Mouse (Mus musculus): ENCODE results near the gene Gm17655. TPM values are rescaled to one million over a fixed set of nuclear protein-coding genes. Genes with fewer than 3 reads are reported as not detected.
"Not testable (repeated sequence)": the region's sequence is repeated elsewhere in the genome, so short reads cannot be mapped to it uniquely, and the experiment has no call there.

Gm17655 gene
- total RNA-seq, 2 experiments from 2014 or later = 6.3 to 7.8 TPM

- no peak for DNase-seq (ENCODE audit: low spot score in 2 of 2)
Measured at GRCm38 (mm10) chr5:110091546-110091945, 19.2 kb upstream of the Gm17655 start.

GRCm38 (mm10) chr5:110086161-110086866, 14.0 kb upstream of the Gm17655 start:
- no peak for DNase-seq (ENCODE audit: low spot score in 2 of 2)

DNA sequence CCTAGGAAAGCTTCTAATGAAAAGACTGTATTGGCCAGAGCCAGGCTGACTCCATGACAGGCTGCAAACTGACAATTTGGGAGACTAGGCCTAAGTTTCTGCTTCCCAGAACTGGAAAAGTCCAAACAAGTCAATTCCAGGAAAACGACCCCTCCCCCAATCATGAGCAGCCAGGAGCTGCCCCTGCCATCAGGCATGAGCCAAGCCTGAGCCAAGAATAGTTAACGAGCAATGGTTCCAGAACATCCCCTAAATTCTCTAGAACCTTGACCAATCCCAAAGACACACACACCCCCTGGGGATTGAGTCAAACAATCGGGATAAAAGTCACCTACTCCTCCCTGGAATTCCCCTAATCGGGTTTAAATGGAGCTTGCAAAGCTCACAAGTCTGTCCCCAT, 10.6 kb upstream of the Gm17655 start:
- no peak for DNase-seq (ENCODE audit: low spot score in 2 of 2)

DNA sequence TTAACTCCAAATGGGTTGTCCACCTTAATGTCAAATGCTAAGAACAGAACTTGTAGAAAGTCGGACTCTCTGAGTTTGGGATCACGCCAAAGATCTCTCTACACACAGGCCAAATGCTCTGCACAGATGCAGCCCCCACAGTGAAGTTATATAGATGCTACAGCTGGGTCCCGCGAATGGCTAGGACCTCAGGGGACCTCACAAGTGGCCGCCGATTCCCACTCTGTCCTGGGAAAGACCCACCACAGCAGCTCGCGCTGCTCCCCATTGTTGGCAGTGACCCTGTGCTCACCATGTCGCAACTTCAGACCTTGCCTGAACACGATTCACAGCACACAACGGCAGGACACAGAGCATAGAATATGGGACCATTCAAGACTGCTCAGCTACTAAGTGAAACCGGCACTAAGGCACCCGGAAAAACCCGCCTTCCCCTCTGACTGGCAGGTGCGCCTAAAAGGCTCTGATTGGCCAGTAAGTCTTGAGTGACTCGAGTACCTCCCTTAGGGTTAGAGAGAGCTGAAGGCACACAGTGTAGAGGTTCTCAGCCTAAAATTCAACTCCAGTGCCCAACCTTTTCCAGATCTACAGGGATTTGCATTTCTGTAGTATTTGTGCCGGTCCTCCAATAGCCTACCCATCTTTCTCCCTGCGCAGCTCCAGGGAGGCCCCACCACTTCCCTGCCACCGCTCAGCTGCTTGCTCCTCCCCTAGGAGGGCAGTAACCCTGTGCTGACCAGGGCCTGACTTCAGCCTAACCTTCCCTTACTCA, 14.5 kb downstream of the Gm17655 start:
- DNase-seq (ENCODE audit: low spot score in 2 of 2) = peak; percentile 83 to 89

- DNase-seq (ENCODE audit: low spot score in 2 of 2) = peak; percentile 64 to 78
Measured at GRCm38 (mm10) chr5:110023694-110024427, 48.5 kb downstream of the Gm17655 start.

- peak in 1 of 2 experiments; percentile 3 for DNase-seq (ENCODE audit: low spot score in 2 of 2)
Measured at GRCm38 (mm10) chr5:110023273-110023672, 49.0 kb downstream of the Gm17655 start.

- DNase-seq (ENCODE audit: low spot score in 2 of 2) = not testable (repeated sequence)
Measured at GRCm38 (mm10) chr5:110015775-110016174, 56.5 kb downstream of the Gm17655 start.

Other genes with a start within 250 kb of the Gm17655 start
- 10 to 100 TPM; 38.3 to 39.0 TPM for gene Gm15446, start 149.1 kb downstream of the Gm17655 start, total RNA-seq (2021)
- gene Zfp932, start 76.0 kb downstream of the Gm17655 start, total RNA-seq (2021) = 10 to 100 TPM; 49.6 to 57.0 TPM
- gene Gm35315, start 21.9 kb upstream of the Gm17655 start, total RNA-seq (2021) = under 1 TPM; 0.48 to 0.62 TPM
- 1 to 10 TPM; 2.8 to 3.7 TPM for gene Plcxd1, start 27.5 kb upstream of the Gm17655 start, total RNA-seq (2021)
- 10 to 100 TPM; 76.3 to 84.0 TPM for gene Gtpbp6, start 35.7 kb upstream of the Gm17655 start, total RNA-seq (2021)
- 10 to 100 TPM; 15.5 to 16.5 TPM for gene Zfp605, start 37.6 kb upstream of the Gm17655 start, total RNA-seq (2021)
- 10 to 100 TPM; 66.3 to 67.1 TPM for gene Chfr, start 63.3 kb upstream of the Gm17655 start, total RNA-seq (2021)
- 10 to 100 TPM; 44.1 to 46.2 TPM for gene Golga3, start 104.2 kb upstream of the Gm17655 start, total RNA-seq (2021)
- 10 to 100 TPM; 33.2 to 33.9 TPM for gene Ankle2, start 158.5 kb upstream of the Gm17655 start, total RNA-seq (2021)
- 10 to 100 TPM; 64.7 to 68.3 TPM for gene Pgam5, start 197.4 kb upstream of the Gm17655 start, total RNA-seq (2021)
- 10 to 100 TPM; 11.2 to 12.0 TPM for gene Pxmp2, start 213.7 kb upstream of the Gm17655 start, total RNA-seq (2021)
- 1 to 10 TPM; 3.4 to 3.9 TPM for gene Pole, start 213.8 kb upstream of the Gm17655 start, total RNA-seq (2021)